Mouse (Mus musculus): ENCODE measurements around the gene Snapc4.

DNA sequence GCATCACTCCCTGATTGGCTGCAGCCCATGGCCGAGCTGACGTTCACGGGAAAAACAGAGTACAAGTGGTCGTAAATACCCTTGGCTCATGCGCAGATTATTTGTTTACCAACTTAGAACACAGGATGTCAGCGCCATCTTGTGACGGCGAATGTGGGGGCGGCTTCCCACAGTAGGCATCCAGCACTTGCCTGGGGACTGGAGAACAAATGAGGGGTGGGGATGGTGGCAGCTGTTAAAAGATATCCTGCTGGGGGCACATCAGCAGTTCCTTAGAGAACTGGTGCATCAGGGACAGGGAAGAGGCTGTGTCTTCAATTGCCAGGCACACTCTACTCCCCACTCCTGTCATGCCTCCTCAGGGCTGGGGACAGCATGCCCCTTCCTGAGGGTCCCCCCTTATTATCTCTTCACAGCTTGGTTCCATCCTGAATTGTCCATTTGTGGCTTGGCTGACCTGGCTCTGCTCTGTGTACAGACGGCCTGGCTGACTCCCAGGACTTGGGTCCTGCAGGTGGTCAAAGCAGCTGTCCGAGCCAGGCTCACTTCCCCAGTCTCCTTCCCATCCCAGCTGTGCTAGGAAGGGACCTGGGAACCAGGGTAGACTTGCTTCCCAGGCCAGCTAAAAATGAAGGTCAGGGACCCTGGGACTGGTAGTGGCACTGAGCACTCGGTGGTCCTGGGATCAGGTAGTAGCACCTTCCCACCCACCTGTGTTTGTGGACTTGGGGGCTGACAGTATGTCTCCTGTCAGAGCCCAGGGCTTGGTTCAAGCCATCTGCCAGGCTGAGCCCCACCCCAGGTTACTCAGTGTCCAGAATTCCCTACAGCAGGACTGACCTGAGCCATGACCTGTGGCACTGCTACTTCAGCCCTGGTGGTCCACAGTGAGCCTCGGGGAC lies 41.9 kb downstream of the Snapc4 start:
- TF ChIP-seq CTCF (IDR thresholded peaks at IDR 0.05; ENCODE audit: insufficient read depth, low read depth, low read length) (no peak), POLR2A (IDR thresholded peaks at IDR 0.05; ENCODE audit: insufficient read depth, low read depth, low read length) (no peak)

Measured in olfactory bulb, adult 2 months (tissue).